In the genomic region with DNA sequence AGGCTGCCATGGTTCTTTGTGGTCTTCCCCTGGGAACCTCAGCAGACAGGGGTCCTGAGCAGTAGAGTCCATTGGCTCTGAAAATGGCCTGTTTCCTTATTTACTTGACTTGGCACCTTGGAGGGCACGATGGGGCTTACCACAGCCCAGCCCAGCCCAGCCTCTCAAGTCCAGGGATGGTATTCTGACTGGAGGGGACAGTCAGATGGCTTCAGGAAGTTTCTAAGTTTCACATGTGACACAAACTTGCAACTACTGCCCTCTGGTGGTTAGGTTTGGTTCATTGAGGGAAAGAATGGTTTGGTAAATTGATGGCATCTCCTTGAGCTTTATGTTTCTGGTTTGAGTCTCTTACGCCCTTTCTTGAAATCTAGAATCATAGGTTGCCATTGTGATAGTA, we compare ENCODE assay signal across 8 mouse cellular contexts. TPM values are rescaled to one million over a fixed set of nuclear protein-coding genes. Genes with fewer than 3 reads are reported as not detected.
DNase-seq lines count a peak whose midpoint lies in the region; ATAC-seq and TF ChIP-seq lines count a peak whose summit lies in the region.

No protein-coding gene starts in this region.

- peak; percentile 76 for TF ChIP-seq CTCF in gastrocnemius, adult 2 months (IDR thresholded peaks at IDR 0.05)
- TF ChIP-seq CTCF in layer of hippocampus, adult 2 months (conservative IDR thresholded peaks at IDR 0.05): peak; percentile 88

- H3K27me3 ChIP-seq in forebrain, embryonic 14.5 days (replicated peaks; ENCODE audit: control insufficient read depth, insufficient read depth, low read length): no peaks in the 10 kb centered on the region
- no peaks in the 10 kb centered on the region for H3K27me3 ChIP-seq in intestine, embryonic 15.5 days (replicated peaks)

- WGBS in forebrain, embryonic 14.5 days: 52% methylated on average over 2 of the region's 2 CpGs
- 37% methylated on average over 2 of the region's 2 CpGs for WGBS in intestine, embryonic 15.5 days

- no peak overlapping the region for H3K27ac ChIP-seq in gastrocnemius, adult 2 months
- H3K27ac ChIP-seq in forebrain, embryonic 14.5 days (ENCODE audit: low read depth, low read length): no peak overlapping the region
- H3K27ac ChIP-seq in layer of hippocampus, adult 2 months: no peak overlapping the region
- no peak overlapping the region for H3K27ac ChIP-seq in intestine, embryonic 15.5 days

- H3K4me2 ChIP-seq in forebrain, embryonic 14.5 days (ENCODE audit: low read length): no peak overlapping the region
- no peak overlapping the region for H3K4me2 ChIP-seq in intestine, embryonic 15.5 days (replicated peaks)

- H3K4me1 ChIP-seq in forebrain, embryonic 14.5 days (ENCODE audit: control insufficient read depth, insufficient read depth, low read length): no peaks in the 10 kb centered on the region
- no peaks in the 10 kb centered on the region for H3K4me1 ChIP-seq in intestine, embryonic 15.5 days (replicated peaks)

- intact Hi-C loops in gastrocnemius, adult 2 months (cut with DNase I): loop anchor here (2.0 kb wide), 1 partner anchor 116 kb away; no protein-coding TSS in a partner anchor
- intact Hi-C loops in gastrocnemius, postnatal 14 days (cut with DNase I; ENCODE audit: low total_unique reads): loop anchor here (1.0 to 5.0 kb wide), 2 partner anchors 116 to 180 kb away; no protein-coding TSS in a partner anchor

- DNase-seq in gastrocnemius, adult 2 months: no peak
- no peak for DNase-seq in gastrocnemius, postnatal 14 days
- DNase-seq in urinary bladder, postnatal 14 days (ENCODE audit: low spot score): peak; percentile 51
- no peak for DNase-seq in urinary bladder, postnatal 10 days (ENCODE audit: low spot score)
- DNase-seq in forebrain, embryonic 14.5 days (ENCODE audit: low spot score): peak; percentile 84
- peak; percentile 26 to 78 for DNase-seq in layer of hippocampus, adult 2 months (ENCODE audit: low spot score in 2 of 2)

- H3K4me3 ChIP-seq in gastrocnemius, adult 2 months: no peak overlapping the region
- no peak overlapping the region for H3K4me3 ChIP-seq in forebrain, embryonic 14.5 days (ENCODE audit: low read depth, low read length)
- no peak overlapping the region for H3K4me3 ChIP-seq in layer of hippocampus, adult 2 months
- no peak overlapping the region for H3K4me3 ChIP-seq in intestine, embryonic 15.5 days (replicated peaks)

- no peaks in the 10 kb centered on the region for H3K36me3 ChIP-seq in forebrain, embryonic 14.5 days (ENCODE audit: control insufficient read depth, insufficient read depth, low read length)
- no peaks in the 10 kb centered on the region for H3K36me3 ChIP-seq in intestine, embryonic 15.5 days

- no peak overlapping the region for H3K9ac ChIP-seq in forebrain, embryonic 14.5 days (ENCODE audit: low read length)
- no peak overlapping the region for H3K9ac ChIP-seq in intestine, embryonic 15.5 days

- 0 out of 2 replicates have a peak, but pooled peaks have one; percentile 15 for ATAC-seq in forebrain, embryonic 14.5 days
- ATAC-seq in megakaryocyte, adult 5-6 weeks (ENCODE audit: poor library complexity, severe bottlenecking): peak; percentile 78
- ATAC-seq in intestine, embryonic 15.5 days: no peak

- no peaks in the 10 kb centered on the region for H3K9me3 ChIP-seq in forebrain, embryonic 14.5 days (replicated peaks; ENCODE audit: control insufficient read depth, low read length)
- H3K9me3 ChIP-seq in intestine, embryonic 15.5 days: no peaks in the 10 kb centered on the region

RNA-seq across cellular contexts. Expression of a gene that starts 38.7 kb away (rescaled TPM):
- total RNA-seq in gastrocnemius, adult 2 months (2021): under 1 TPM; 0.20 to 0.39 TPM
- under 1 TPM; 0.11 to 0.49 TPM for total RNA-seq in gastrocnemius, postnatal 14 days (2021)
- not detected in 2 replicates for polyA plus RNA-seq in forebrain, embryonic 14.5 days (2014; fragmentation: Nextera tagmentation; extraction: Ambion mirVana)
- total RNA-seq in layer of hippocampus, adult 2 months (2021): under 1 TPM; 0.10 to 0.18 TPM
- not detected in 2 replicates for total RNA-seq in megakaryocyte, adult 5-6 weeks (2015)
- not detected in 2 replicates for total RNA-seq in megakaryocyte, adult 5-6 weeks (2017)
- polyA plus RNA-seq in intestine, embryonic 15.5 days (2015; fragmentation: Nextera tagmentation; extraction: Ambion mirVana): 0.71 and 1.3 TPM in 2 replicates

RNA-seq across cellular contexts. Expression of a gene that starts 49.4 kb away (rescaled TPM):
- not detected for total RNA-seq in gastrocnemius, adult 2 months (2021)
- total RNA-seq in gastrocnemius, postnatal 14 days (2021): not detected
- not detected in 2 replicates for polyA plus RNA-seq in forebrain, embryonic 14.5 days (2014; fragmentation: Nextera tagmentation; extraction: Ambion mirVana)
- not detected for total RNA-seq in layer of hippocampus, adult 2 months (2021)
- total RNA-seq in megakaryocyte, adult 5-6 weeks (2015): not detected in 2 replicates
- not detected in 2 replicates for total RNA-seq in megakaryocyte, adult 5-6 weeks (2017)
- not detected in 2 replicates for polyA plus RNA-seq in intestine, embryonic 15.5 days (2015; fragmentation: Nextera tagmentation; extraction: Ambion mirVana)

Comparison
In these comparisons a context has a peak if more than half of its experiments do, and no peak if none do; other contexts are left out.
1. DNase-seq: peak in urinary bladder, postnatal 14 days (single experiment), forebrain, embryonic 14.5 days (single experiment) and layer of hippocampus, adult 2 months (2 of 2); none in gastrocnemius, adult 2 months (single experiment), gastrocnemius, postnatal 14 days (single experiment) and urinary bladder, postnatal 10 days (single experiment).